Comparison of ENCODE assay signal across 8 mouse cellular contexts in the genomic region with DNA sequence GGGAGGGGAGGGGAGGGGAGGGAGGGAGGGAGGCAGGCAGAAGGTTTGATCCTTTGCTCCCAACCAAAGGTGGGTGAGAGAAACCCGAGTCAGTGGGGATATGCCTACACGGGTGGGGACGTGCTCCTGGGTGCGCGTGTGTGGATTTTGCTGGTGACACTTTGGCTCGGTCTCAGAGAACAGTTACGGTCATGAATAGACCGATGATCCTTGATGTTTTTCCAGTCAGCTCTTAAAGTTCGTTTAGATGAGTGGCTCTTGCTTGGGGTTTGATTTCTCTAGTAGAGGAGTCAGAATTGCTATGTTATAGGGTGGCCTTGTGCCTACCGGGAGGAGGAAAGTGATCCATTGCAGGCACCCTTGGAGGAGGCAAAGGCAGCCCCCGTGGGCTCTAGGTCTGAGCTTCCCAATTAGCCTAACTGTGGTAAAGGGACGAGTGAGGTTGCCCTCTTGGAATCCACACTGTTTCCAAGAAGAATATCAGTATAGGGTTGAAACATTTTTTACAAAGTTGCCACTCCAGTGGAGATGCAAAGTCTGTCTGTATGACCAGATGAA. TPM values are rescaled to one million over a fixed set of nuclear protein-coding genes. Genes with fewer than 3 reads are reported as not detected.
DNase-seq lines count a peak whose midpoint lies in the region; ATAC-seq lines count a peak whose summit lies in the region.

No protein-coding gene starts in this region.

- no peaks in the 10 kb centered on the region for H3K36me3 ChIP-seq in kidney, embryonic 16.5 days (ENCODE audit: insufficient read depth, low read length)
- no peaks in the 10 kb centered on the region for H3K36me3 ChIP-seq in hindbrain, embryonic 11.5 days (ENCODE audit: control insufficient read depth, insufficient read depth, low read length)
- no peaks in the 10 kb centered on the region for H3K36me3 ChIP-seq in midbrain, embryonic 14.5 days (ENCODE audit: control insufficient read depth, insufficient read depth, low read length)

- no peak overlapping the region for H3K27ac ChIP-seq in kidney, embryonic 16.5 days (ENCODE audit: low read length)
- H3K27ac ChIP-seq in hindbrain, embryonic 11.5 days (ENCODE audit: low read depth, low read length), result peak overlapping the region; percentile 17; the same call in 1 of the 2 replicates
- H3K27ac ChIP-seq in midbrain, embryonic 14.5 days (replicated peaks; ENCODE audit: low read depth, low read length), result no peak overlapping the region

- H3K4me3 ChIP-seq in kidney, embryonic 16.5 days (ENCODE audit: low read length), result peak overlapping the region; percentile 81
- peak overlapping the region; percentile 58 for H3K4me3 ChIP-seq in hindbrain, embryonic 11.5 days (ENCODE audit: low read depth, low read length)
- H3K4me3 ChIP-seq in midbrain, embryonic 14.5 days (replicated peaks; ENCODE audit: low read depth, low read length), result peak overlapping the region; percentile 64

- 9% methylated on average over 12 of the region's 12 CpGs for WGBS in kidney, embryonic 16.5 days
- 8% methylated on average over 12 of the region's 12 CpGs for WGBS in hindbrain, embryonic 11.5 days
- 3% methylated on average over 12 of the region's 12 CpGs for WGBS in midbrain, embryonic 14.5 days

- no peaks in the 10 kb centered on the region for H3K9me3 ChIP-seq in kidney, embryonic 16.5 days (ENCODE audit: low read length)
- H3K9me3 ChIP-seq in hindbrain, embryonic 11.5 days (ENCODE audit: control insufficient read depth, low read length), result no peaks in the 10 kb centered on the region
- no peaks in the 10 kb centered on the region for H3K9me3 ChIP-seq in midbrain, embryonic 14.5 days (ENCODE audit: control insufficient read depth, low read length)

- no peak for ATAC-seq in kidney, embryonic 16.5 days (ENCODE audit: low FRiP score, low TSS enrichment)
- no peak for ATAC-seq in hindbrain, embryonic 11.5 days (ENCODE audit: low FRiP score)
- no peak for ATAC-seq in midbrain, embryonic 14.5 days (ENCODE audit: low FRiP score, low TSS enrichment)

- H3K4me1 ChIP-seq in kidney, embryonic 16.5 days (ENCODE audit: insufficient read depth, low read length), result peaks cover 10% of the 10 kb centered on the region; the same call in 1 of the 2 replicates
- H3K4me1 ChIP-seq in hindbrain, embryonic 11.5 days (replicated peaks; ENCODE audit: control insufficient read depth, insufficient read depth, low read length), result no peaks in the 10 kb centered on the region; the same call in 1 of the 2 replicates
- H3K4me1 ChIP-seq in midbrain, embryonic 14.5 days (ENCODE audit: control insufficient read depth, insufficient read depth, low read length), result peaks cover 16% of the 10 kb centered on the region; the same call in 1 of the 2 replicates

- peak overlapping the region; percentile 65 for H3K4me2 ChIP-seq in kidney, embryonic 16.5 days (replicated peaks; ENCODE audit: low read depth, low read length)
- peak overlapping the region; percentile 61 for H3K4me2 ChIP-seq in hindbrain, embryonic 11.5 days (replicated peaks; ENCODE audit: low read depth, low read length)
- peak overlapping the region; percentile 83 for H3K4me2 ChIP-seq in midbrain, embryonic 14.5 days (ENCODE audit: low read length)

- peak overlapping the region; percentile 57; the same call in 1 of the 2 replicates for H3K9ac ChIP-seq in kidney, embryonic 16.5 days (replicated peaks; ENCODE audit: low read length)
- peak overlapping the region; percentile 52 for H3K9ac ChIP-seq in hindbrain, embryonic 11.5 days (ENCODE audit: low read depth, low read length)
- peak overlapping the region; percentile 37; the same call in 1 of the 2 replicates for H3K9ac ChIP-seq in midbrain, embryonic 14.5 days (replicated peaks; ENCODE audit: low read length)

- H3K27me3 ChIP-seq in kidney, embryonic 16.5 days (ENCODE audit: insufficient read depth, low read length), result no peaks in the 10 kb centered on the region
- H3K27me3 ChIP-seq in hindbrain, embryonic 11.5 days (ENCODE audit: control insufficient read depth, insufficient read depth, low read length), result no peaks in the 10 kb centered on the region
- no peaks in the 10 kb centered on the region for H3K27me3 ChIP-seq in midbrain, embryonic 14.5 days (ENCODE audit: control insufficient read depth, insufficient read depth, low read length)

- no peak for DNase-seq in kidney, postnatal 25 days
- DNase-seq in cerebellum, postnatal 10 days, result peak; percentile 26 to 46
- peak; percentile 34 for DNase-seq in hindbrain, embryonic 11.5 days (ENCODE audit: low spot score)
- peak; percentile 33 for DNase-seq in midbrain, embryonic 14.5 days
- DNase-seq in right cerebral cortex, postnatal 14 days, result no peak
- DNase-seq in urinary bladder, adult 18-20 months (ENCODE audit: low spot score in 2 of 2), result no peak
- no peak for DNase-seq in lung, postnatal 36 days

RNA-seq across cellular contexts. Expression of a gene that starts 1.3 kb away (rescaled TPM):
- 1.6 and 1.7 TPM in 2 replicates for polyA plus RNA-seq in kidney, embryonic 16.5 days (2015; fragmentation: Nextera tagmentation; extraction: Ambion mirVana)
- polyA plus RNA-seq in hindbrain, embryonic 11.5 days (2014; fragmentation: Nextera tagmentation; extraction: Ambion mirVana), result 1.9 and 2.2 TPM in 2 replicates
- 0.77 and 1.4 TPM in 2 replicates for polyA plus RNA-seq in midbrain, embryonic 14.5 days (2014; fragmentation: Nextera tagmentation; extraction: Ambion mirVana)

RNA-seq across cellular contexts. Expression of a gene that starts 22.3 kb away (rescaled TPM):
- polyA plus RNA-seq in kidney, embryonic 16.5 days (2015; fragmentation: Nextera tagmentation; extraction: Ambion mirVana), result 7.1 and 7.4 TPM in 2 replicates
- 6.5 and 7.2 TPM in 2 replicates for polyA plus RNA-seq in hindbrain, embryonic 11.5 days (2014; fragmentation: Nextera tagmentation; extraction: Ambion mirVana)
- 4.0 and 4.5 TPM in 2 replicates for polyA plus RNA-seq in midbrain, embryonic 14.5 days (2014; fragmentation: Nextera tagmentation; extraction: Ambion mirVana)

Comparison
In these comparisons a context has a peak if more than half of its experiments do, and no peak if none do; other contexts are left out.
1. DNase-seq: peak in cerebellum, postnatal 10 days (2 of 2), hindbrain, embryonic 11.5 days (single experiment) and midbrain, embryonic 14.5 days (single experiment); none in kidney, postnatal 25 days (0 of 2), right cerebral cortex, postnatal 14 days (single experiment), urinary bladder, adult 18-20 months (0 of 2) and lung, postnatal 36 days (single experiment).
2. Peak in every context shown above with its lines, with median percentiles within 50 percentile points of each other: H3K4me2 ChIP-seq, H3K4me3 ChIP-seq and H3K9ac ChIP-seq.